Mouse (Mus musculus) hindbrain, postnatal 0 days (tissue): ENCODE results near the gene Kcng4. TPM values are rescaled to one million over a fixed set of nuclear protein-coding genes. Genes with fewer than 3 reads are reported as not detected.
A peak's percentile ranks its signal among the peaks of the same experiment; 100 is the strongest.

Experiments
- ATAC-seq: fragments of 200-750 bp; cut with Nextera tagmentation; 2 replicates; pipeline ENCODE4 v1.8.0; 2017; ENCODE audit warnings: mild to moderate bottlenecking, moderate TSS enrichment, moderate library complexity
- DNase-seq: peaks from one replicate; pipeline ENCODE4 v3.0.0-alpha.2; 2015; ENCODE audit warnings: low spot score
- H3K27ac ChIP-seq: fragments of 300-500 bp; sonication (generic); 2 replicates; pipeline ENCODE4 v1.5.1; 2014; ENCODE audit warnings: mild to moderate bottlenecking
- H3K27me3 ChIP-seq: fragments of 300-500 bp; sonication (generic); 2 replicates; pipeline ENCODE4 v1.6.1; 2014; ENCODE audit warnings: low read length, mixed read lengths; ENCODE audit not compliant: insufficient read depth
- H3K36me3 ChIP-seq: fragments of 300-500 bp; sonication (generic); 2 replicates; pipeline ENCODE4 v1.6.1; 2014; ENCODE audit warnings: low read length, mixed read lengths; ENCODE audit not compliant: insufficient read depth
- H3K4me1 ChIP-seq: fragments of 300-500 bp; sonication (generic); 2 replicates; pipeline ENCODE4 v1.6.1; 2014; ENCODE audit warnings: antibody characterized with exemption, low read length, mixed read lengths; ENCODE audit not compliant: insufficient read depth
- H3K4me2 ChIP-seq: fragments of 300-500 bp; sonication (generic); 2 replicates; pipeline ENCODE4 v1.6.1; 2014; ENCODE audit warnings: low read depth, mild to moderate bottlenecking, low read length, moderate library complexity, mixed read lengths
- H3K4me3 ChIP-seq: fragments of 300-500 bp; sonication (generic); 2 replicates; pipeline ENCODE4 v1.5.1; 2014; ENCODE audit warnings: low read length
- H3K9ac ChIP-seq: fragments of 300-500 bp; sonication (generic); replicated peaks from 2 replicates; pipeline ENCODE4 v1.6.1; 2014; ENCODE audit warnings: mild to moderate bottlenecking, low read length, moderate library complexity, mixed read lengths
- H3K9me3 ChIP-seq: fragments of 300-500 bp; sonication (generic); 2 replicates; pipeline ENCODE4 v1.6.1; 2016; ENCODE audit warnings: low read length, mixed read lengths
- CTCF ChIP-seq: IDR thresholded peaks from 2 replicates; pipeline ENCODE4 v1.5.1; 2016; ENCODE audit warnings: antibody characterized with exemption, control low read depth, low read depth
- WGBS: fragments of 180-500 bp; shearing (Covaris S2); extraction: QIAGEN DNeasy Blood & Tissue Kit; methylation state at CpG from one replicate; pipeline ENCODE4 v1.1.7; 2014; 5-methylcytosine and 5-hydroxymethylcytosine counted together
- polyA plus RNA-seq: library from polyadenylated mRNA; unstranded; fragments of >200 nt; fragmentation: Nextera tagmentation; extraction: Ambion mirVana; gene quantifications from 2 replicates; pipeline ENCODE4 v1.2.1, GENCODE M21; 2015
- total RNA-seq: library from RNA; depleted of rRNA; stranded (reverse); fragments of >200 nt; gene quantifications from 2 replicates; pipeline ENCODE4 v1.2.3, GENCODE M21; 2014

Kcng4 gene
- total and polyA plus RNA-seq, 2 experiments from 2014 or later = 0.21 to 0.73 TPM

DNA sequence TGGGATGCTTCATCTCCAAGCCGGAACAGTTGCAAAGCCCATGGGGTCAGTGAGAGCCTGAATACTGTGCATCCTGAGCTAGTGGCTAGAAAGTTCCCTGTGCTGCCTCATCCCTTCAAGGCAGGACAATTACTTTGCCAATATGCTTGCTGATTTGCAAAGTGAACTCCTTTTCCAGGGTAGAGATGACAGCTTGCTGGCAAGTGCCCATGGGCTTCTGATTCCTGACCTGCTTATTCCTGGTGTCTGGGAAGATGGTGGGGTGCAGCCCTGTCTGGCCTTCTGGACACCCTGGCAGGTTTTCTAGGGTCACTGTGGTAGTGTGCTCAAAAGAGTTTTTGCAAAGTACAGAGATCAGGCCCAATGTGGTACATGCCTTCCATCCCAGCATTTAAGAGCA, 7.5 kb upstream of the Kcng4 start:
- H3K4me1 ChIP-seq = no peaks in the 10 kb centered on the region
- no peak for TF ChIP-seq CTCF
- H3K4me3 ChIP-seq = no peak overlapping the region
- DNase-seq (no peak), ATAC-seq (no peak)
- H3K36me3 ChIP-seq = no peaks in the 10 kb centered on the region
- H3K27me3 ChIP-seq = no peaks in the 10 kb centered on the region
- no peak overlapping the region for H3K27ac ChIP-seq
- H3K4me2 ChIP-seq = no peak overlapping the region
- H3K9me3 ChIP-seq = no peaks in the 10 kb centered on the region
- H3K9ac ChIP-seq = no peak overlapping the region
- WGBS = 93% methylated on average over 1 of the region's 1 CpGs

- Histone ChIP-seq H3K36me3 (no peaks in the 10 kb centered on the region), H3K9ac (no peak overlapping the region), H3K4me2 (no peak overlapping the region), H3K27me3 (no peaks in the 10 kb centered on the region), H3K9me3 (no peaks in the 10 kb centered on the region), H3K4me1 (no peaks in the 10 kb centered on the region), H3K27ac (no peak overlapping the region), H3K4me3 (no peak overlapping the region)
- DNase-seq (no peak), ATAC-seq (no peak)
- no peak for TF ChIP-seq CTCF
- WGBS = 79% methylated on average over 5 of the region's 5 CpGs
Observed at GRCm38 (mm10) chr8:119641058-119641457, 5.6 kb upstream of the Kcng4 start.

DNA sequence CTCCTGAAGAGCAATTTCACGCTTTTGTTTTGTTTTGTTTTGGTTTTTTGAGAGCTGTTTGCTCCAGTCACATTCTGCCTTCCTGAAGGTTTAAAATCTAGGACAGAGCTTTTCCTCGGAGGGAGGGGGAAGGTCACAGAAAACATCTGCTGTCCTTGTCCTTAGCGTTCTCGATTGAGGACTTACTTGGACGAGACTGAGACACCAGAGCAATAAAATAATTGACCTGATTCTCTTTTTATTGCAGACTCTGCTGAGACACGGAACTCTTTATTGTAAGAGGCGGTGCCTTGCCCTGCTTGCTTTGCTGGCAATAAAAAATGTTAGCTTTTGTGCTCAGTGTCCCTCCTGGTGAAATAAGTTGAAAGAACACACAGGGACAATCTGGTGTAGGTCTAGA, 4.3 kb upstream of the Kcng4 start:
- Histone ChIP-seq H3K9me3 (no peaks in the 10 kb centered on the region), H3K4me1 (0 out of 2 replicates have a peak, but pooled peaks cover 4% of the 10 kb centered on the region), H3K36me3 (no peaks in the 10 kb centered on the region), H3K4me2 (no peak overlapping the region), H3K9ac (no peak overlapping the region), H3K4me3 (no peak overlapping the region), H3K27ac (no peak overlapping the region), H3K27me3 (no peaks in the 10 kb centered on the region)
- ATAC-seq (no peak), DNase-seq (no peak)
- 52% methylated on average over 7 of the region's 7 CpGs for WGBS
- TF ChIP-seq CTCF = no peak

DNA sequence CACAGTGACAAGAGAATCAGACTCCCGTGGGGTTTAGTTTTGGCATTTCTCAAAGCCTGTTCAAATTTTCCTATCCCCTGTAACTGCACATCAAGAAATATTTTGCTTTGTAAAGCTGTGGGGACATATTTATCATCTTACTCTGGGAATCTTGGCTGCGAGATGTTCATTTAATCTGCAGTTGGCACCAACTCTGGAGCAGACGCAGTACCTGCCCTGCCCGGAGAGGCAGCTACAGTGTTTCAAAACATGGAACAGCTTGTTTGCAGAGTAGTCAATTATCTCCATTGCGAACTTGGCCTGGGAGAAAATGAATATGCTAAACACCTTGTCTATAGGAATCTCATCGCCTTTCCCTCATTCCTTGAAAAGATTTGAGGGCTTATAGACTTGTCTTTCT, 2.8 kb upstream of the Kcng4 start:
- H3K27me3 ChIP-seq = no peaks in the 10 kb centered on the region
- 0 out of 2 replicates have a peak, but pooled peaks cover 4% of the 10 kb centered on the region for H3K4me1 ChIP-seq
- H3K4me2 ChIP-seq = no peak overlapping the region
- H3K36me3 ChIP-seq = no peaks in the 10 kb centered on the region
- peak; percentile 62 for DNase-seq
- H3K27ac ChIP-seq = no peak overlapping the region
- no peak overlapping the region for H3K4me3 ChIP-seq
- H3K9me3 ChIP-seq = no peaks in the 10 kb centered on the region
- ATAC-seq = no peak
- TF ChIP-seq CTCF = peak; percentile 17; the same call in 1 of the 2 replicates
- WGBS = 54% methylated on average over 6 of the region's 6 CpGs
- no peak overlapping the region for H3K9ac ChIP-seq

DNA sequence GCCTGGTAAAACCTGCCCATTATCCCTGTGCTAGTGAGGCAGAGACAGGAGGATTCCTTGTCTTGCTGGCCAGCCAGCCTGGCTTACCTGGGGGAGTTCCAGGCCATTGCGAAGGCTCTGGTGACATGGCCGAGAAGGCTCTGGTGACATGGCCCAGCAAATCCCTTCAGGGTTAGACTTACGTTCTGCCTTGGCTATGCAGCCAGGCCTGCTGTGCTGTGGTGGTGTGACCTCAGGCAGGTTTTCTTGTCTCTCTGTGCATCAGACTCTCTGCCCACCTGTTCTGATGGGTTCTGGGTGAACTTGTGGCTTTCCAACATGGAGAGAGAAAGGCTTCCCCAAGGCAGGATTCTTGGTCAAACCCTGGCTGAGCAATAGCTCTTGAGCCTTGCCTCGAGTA, 1.9 kb upstream of the Kcng4 start:
- no peak overlapping the region for H3K4me3 ChIP-seq
- no peak overlapping the region for H3K9ac ChIP-seq
- no peaks in the 10 kb centered on the region for H3K27me3 ChIP-seq
- H3K4me1 ChIP-seq = 0 out of 2 replicates have a peak, but pooled peaks cover 4% of the 10 kb centered on the region
- no peaks in the 10 kb centered on the region for H3K36me3 ChIP-seq
- DNase-seq = no peak
- H3K27ac ChIP-seq = no peak overlapping the region
- WGBS = 88% methylated on average over 4 of the region's 4 CpGs
- no peaks in the 10 kb centered on the region for H3K9me3 ChIP-seq
- H3K4me2 ChIP-seq = no peak overlapping the region
- no peak for TF ChIP-seq CTCF
- no peak for ATAC-seq

GRCm38 (mm10) chr8:119636766-119637165, 1.3 kb upstream of the Kcng4 start:
- H3K4me3 ChIP-seq = no peak overlapping the region
- 54% methylated on average over 7 of the region's 7 CpGs for WGBS
- no peak for TF ChIP-seq CTCF
- DNase-seq (no peak), ATAC-seq (no peak)
- H3K4me2 ChIP-seq = no peak overlapping the region
- H3K27me3 ChIP-seq = no peaks in the 10 kb centered on the region
- H3K9ac ChIP-seq = no peak overlapping the region
- H3K27ac ChIP-seq = no peak overlapping the region
- H3K4me1 ChIP-seq = 0 out of 2 replicates have a peak, but pooled peaks cover 4% of the 10 kb centered on the region
- no peaks in the 10 kb centered on the region for H3K9me3 ChIP-seq
- H3K36me3 ChIP-seq = no peaks in the 10 kb centered on the region

DNA sequence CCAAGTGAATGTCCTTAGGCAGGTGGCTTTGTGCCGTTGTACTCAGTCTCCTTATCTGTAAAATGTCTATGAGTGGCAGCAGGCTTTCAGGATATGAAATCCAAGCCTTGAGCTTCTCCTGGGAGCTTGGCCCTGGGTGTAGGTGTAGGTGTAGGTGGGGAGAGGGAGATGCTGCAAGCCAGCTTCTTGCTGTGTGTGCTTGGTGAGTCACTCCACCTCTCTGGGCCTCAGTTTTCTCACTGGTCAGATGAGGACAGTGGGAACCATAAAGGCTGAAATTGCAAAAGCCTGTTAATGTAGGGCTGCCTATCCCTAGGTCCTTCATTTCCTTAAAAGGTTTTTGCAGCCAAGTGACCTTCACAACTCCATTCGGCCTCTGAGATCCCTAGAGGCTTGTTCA, 478 bp upstream of the Kcng4 start:
- no peak overlapping the region for H3K4me2 ChIP-seq
- DNase-seq (no peak), ATAC-seq (no peak)
- no peaks in the 10 kb centered on the region for H3K36me3 ChIP-seq
- H3K9ac ChIP-seq = no peak overlapping the region
- H3K4me3 ChIP-seq = no peak overlapping the region
- 57% methylated on average over 2 of the region's 2 CpGs for WGBS
- H3K27me3 ChIP-seq = no peaks in the 10 kb centered on the region
- H3K9me3 ChIP-seq = no peaks in the 10 kb centered on the region
- H3K27ac ChIP-seq = no peak overlapping the region
- H3K4me1 ChIP-seq = 0 out of 2 replicates have a peak, but pooled peaks cover 4% of the 10 kb centered on the region
- no peak for TF ChIP-seq CTCF
